Mouse (Mus musculus) embryonic facial prominence, embryonic 11.5 days (tissue): ENCODE measurements at regions not wholly inside any gene's neighbourhood (a gene's known extent, or its start where the extent isn't known, plus 50 kb on each side); places are given as distances from the start of the nearest gene placed in this dataset.

Experiments
- ATAC-seq: fragments of 200-750 bp; cut with Nextera tagmentation; replicated peaks from 2 replicates; pipeline ENCODE4 v1.8.0; 2017; ENCODE audit warnings: low read depth; ENCODE audit not compliant: insufficient number of reproducible peaks, low FRiP score, low TSS enrichment
- DNase-seq: peaks from one replicate; pipeline ENCODE4 v3.0.0-alpha.2; 2015; ENCODE audit warnings: low spot score
- H3K27ac ChIP-seq: fragments of 300-500 bp; sonication (generic); replicated peaks from 2 replicates; pipeline ENCODE4 v1.5.1; 2014; ENCODE audit warnings: mild to moderate bottlenecking, low read depth, low read length, control low read depth
- H3K27me3 ChIP-seq: fragments of 300-500 bp; sonication (generic); 2 replicates; pipeline ENCODE4 v1.6.1; 2014; ENCODE audit warnings: mild to moderate bottlenecking, low read length, moderate library complexity, mixed read lengths; ENCODE audit not compliant: control insufficient read depth, insufficient read depth
- H3K36me3 ChIP-seq: fragments of 300-500 bp; sonication (generic); replicated peaks from 2 replicates; pipeline ENCODE4 v1.6.1; 2014; ENCODE audit warnings: low read depth, mild to moderate bottlenecking, low read length, moderate library complexity, mixed read lengths; ENCODE audit not compliant: control insufficient read depth, insufficient read depth
- H3K4me1 ChIP-seq: fragments of 300-500 bp; sonication (generic); 2 replicates; pipeline ENCODE4 v1.6.1; 2014; ENCODE audit warnings: low read length, mixed read lengths; ENCODE audit not compliant: control insufficient read depth, insufficient read depth
- H3K4me2 ChIP-seq: fragments of 300-500 bp; sonication (generic); 2 replicates; pipeline ENCODE4 v1.6.1; 2014; ENCODE audit warnings: low read depth, mild to moderate bottlenecking, control low read depth, low read length, moderate library complexity
- H3K4me3 ChIP-seq: fragments of 300-500 bp; sonication (generic); 2 replicates; pipeline ENCODE4 v1.5.1; 2014; ENCODE audit warnings: low read depth, low read length, control low read depth
- H3K9ac ChIP-seq: fragments of 300-500 bp; sonication (generic); replicated peaks from 2 replicates; pipeline ENCODE4 v1.6.1; 2014; ENCODE audit warnings: mild to moderate bottlenecking, control low read depth, low read length
- H3K9me3 ChIP-seq: fragments of 300-500 bp; sonication (generic); replicated peaks from 2 replicates; pipeline ENCODE4 v1.6.1; 2016; ENCODE audit warnings: mild to moderate bottlenecking, low read length, inconsistent platforms, mixed read lengths; ENCODE audit not compliant: control insufficient read depth
- WGBS: fragments of 180-500 bp; shearing (Covaris S2); extraction: QIAGEN DNeasy Blood & Tissue Kit; methylation state at CpG from one replicate; pipeline ENCODE4 v1.1.7; 2014; 5-methylcytosine and 5-hydroxymethylcytosine counted together

DNA sequence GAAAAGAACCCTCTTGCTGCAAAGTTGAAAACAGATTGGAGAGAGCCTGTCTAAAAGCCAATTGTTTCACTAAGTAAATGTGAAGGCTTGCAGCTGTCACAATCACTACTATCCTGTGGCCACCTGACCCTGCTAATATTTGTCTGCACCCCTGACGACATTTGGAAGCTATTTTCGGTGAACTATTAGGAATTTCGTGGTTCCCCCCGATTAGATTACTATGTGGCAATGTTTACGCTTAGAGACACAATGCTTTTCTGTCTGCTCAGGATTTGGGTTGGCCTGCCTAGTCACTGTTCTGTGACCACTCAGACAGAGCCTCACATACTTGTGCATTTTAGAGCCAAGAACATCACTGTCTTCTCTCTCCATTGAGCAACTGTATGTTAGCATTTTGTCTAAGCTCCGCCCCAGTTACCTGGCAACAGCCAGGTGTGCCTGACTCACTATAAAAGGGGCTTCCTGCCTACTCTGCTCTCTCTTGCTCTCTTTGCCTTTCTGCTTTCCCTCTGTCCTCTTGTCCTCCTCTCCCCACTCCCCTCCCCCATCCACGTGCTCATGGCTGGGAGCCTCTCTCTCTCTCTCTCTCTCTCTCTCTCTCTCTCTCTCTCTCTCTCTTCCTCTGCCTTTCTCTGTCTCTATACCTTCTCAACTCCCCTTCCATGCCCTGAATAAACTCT lies 59.6 kb upstream of the Efna5 start:
- Histone ChIP-seq H3K4me2 (0 out of 2 replicates have a peak overlapping the region, but pooled peaks have one; percentile 16), H3K4me3 (no peak overlapping the region), H3K27ac (no peak overlapping the region), H3K9ac (no peak overlapping the region), H3K36me3 (no peaks in the 10 kb centered on the region), H3K9me3 (no peaks in the 10 kb centered on the region), H3K4me1 (no peaks in the 10 kb centered on the region), H3K27me3 (no peaks in the 10 kb centered on the region)
- DNase-seq (peak; percentile 60), ATAC-seq (peak; percentile 85)
- 10% methylated on average over 7 of the region's 7 CpGs for WGBS

GRCm38 (mm10) chr17:62939930-62940572 lies 58.9 kb upstream of the Efna5 start:
- Histone ChIP-seq H3K9ac (no peak overlapping the region), H3K4me3 (no peak overlapping the region), H3K27ac (no peak overlapping the region), H3K4me1 (no peaks in the 10 kb centered on the region), H3K36me3 (no peaks in the 10 kb centered on the region), H3K9me3 (no peaks in the 10 kb centered on the region), H3K4me2 (peak overlapping the region; percentile 19; the same call in 1 of the 2 replicates), H3K27me3 (no peaks in the 10 kb centered on the region)
- 3% methylated on average over 18 of the region's 18 CpGs for WGBS
- DNase-seq (peak; percentile 53), ATAC-seq (peak; percentile 64)

GRCm38 (mm10) chr17:62939171-62939570 lies 58.1 kb upstream of the Efna5 start:
- no peak overlapping the region for H3K9ac ChIP-seq
- no peak overlapping the region for H3K4me2 ChIP-seq
- H3K36me3 ChIP-seq, result no peaks in the 10 kb centered on the region
- H3K4me1 ChIP-seq, result no peaks in the 10 kb centered on the region
- no peaks in the 10 kb centered on the region for H3K9me3 ChIP-seq
- no peak overlapping the region for H3K27ac ChIP-seq
- no peak overlapping the region for H3K4me3 ChIP-seq
- no peak for ATAC-seq
- no peaks in the 10 kb centered on the region for H3K27me3 ChIP-seq
- DNase-seq, result no peak
- WGBS, result 55% methylated on average over 4 of the region's 4 CpGs
